Mouse (Mus musculus) cerebellum, adult 9-11 months (tissue): ENCODE measurements around the gene Tmsb15b1.
"Not testable (repeated sequence)": the region's sequence is repeated elsewhere in the genome, so short reads cannot be mapped to it uniquely, and the experiment has no call there.

Experiments used
- DNase-seq: peaks from one replicate; pipeline ENCODE4 v3.0.0; 2022

The Tmsb15b1 gene

DNA sequence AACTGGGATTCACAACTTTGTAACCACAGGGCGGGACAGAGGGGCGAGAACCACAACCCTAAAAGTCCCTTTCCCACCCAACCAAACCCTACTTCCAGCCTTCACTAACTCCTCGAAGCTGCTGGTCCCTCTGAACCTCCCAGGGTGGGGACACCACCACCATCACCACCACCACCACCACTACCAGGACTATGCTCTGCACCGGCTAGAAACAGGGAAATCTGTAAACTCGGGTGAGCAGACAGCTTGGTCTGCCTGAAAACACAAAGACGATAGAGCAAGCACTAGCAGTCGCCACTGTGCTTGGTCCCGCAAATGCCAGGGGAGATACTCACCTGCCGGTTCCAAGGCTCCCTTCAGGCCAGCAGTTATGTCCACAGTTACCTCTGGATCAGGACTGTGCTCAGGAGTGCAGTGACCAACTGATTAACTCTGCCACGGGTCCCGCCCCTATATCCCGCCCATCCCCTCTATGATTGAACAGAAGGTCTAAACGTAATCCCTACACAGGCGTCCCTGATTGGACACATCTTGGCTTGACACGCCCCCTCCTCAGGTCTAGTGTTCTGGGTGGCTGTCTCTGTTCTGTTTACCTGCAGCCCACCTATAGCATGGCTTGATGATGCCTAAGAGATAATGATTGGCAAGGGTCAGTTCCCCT lies at the start of gene Tmsb15b1, which contains the start of gene Tmsb15l:
Gene Tmsb15b1 (minus strand): TSS at position 451 of the 661 bp plus-strand sequence.
Gene Tmsb15l (minus strand): TSS at position 446 of the 661 bp plus-strand sequence.
- DNase-seq, result peak; percentile 92

DNA sequence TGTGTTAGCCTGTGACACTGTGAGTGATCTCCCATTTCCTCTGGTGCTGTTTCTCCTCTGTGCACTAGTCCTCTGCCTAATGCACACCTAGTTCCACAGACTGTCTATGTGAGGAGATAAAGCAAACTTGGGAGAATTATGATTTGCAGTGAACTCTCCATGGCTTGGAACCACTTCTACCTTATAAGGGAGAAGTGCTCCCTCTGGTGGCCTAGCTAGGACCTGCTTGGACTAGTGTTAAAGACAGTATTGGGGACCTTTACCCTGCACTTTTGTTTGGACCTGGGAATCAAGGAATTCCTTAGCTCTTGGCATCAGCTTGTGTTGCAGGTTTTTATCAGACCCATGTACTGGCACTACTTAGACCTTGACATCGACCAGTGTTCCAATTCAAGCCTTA lies 42.6 kb upstream of the Tmsb15b1 start:
- peak; percentile 33 for DNase-seq

GRCm38 (mm10) chrX:137017668-137018067 lies 41.0 kb upstream of the Tmsb15b1 start:
- DNase-seq, result no peak

DNA sequence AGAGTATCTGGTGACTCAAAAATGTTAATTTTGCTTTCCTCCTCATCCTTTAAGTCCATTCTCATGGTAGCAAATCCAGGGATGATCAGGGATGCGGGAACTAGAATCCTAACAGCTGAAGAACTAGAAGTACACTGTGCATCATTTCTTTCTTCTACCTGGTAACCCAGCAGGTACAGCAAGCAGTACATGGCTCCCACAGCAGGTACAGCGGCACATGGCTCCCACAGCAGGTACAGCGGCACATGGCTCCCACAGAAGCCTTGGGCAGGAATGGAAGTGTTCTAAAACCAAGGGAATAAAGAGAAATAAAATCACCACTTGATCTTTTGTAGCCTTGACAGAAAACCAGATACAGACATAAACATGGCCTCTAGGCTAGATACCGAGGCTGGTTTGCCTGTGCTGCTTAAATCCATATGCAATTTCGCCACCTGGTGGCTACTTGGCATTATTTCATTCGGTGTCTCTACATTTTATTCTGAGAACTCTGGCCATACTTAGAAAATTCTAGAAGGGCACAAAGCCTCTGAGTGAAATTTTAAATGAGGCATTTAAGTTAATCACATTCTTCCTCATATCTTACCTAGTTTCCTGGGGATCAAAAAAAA lies 38.5 kb upstream of the Tmsb15b1 start:
- DNase-seq, result peak; percentile 63

DNA sequence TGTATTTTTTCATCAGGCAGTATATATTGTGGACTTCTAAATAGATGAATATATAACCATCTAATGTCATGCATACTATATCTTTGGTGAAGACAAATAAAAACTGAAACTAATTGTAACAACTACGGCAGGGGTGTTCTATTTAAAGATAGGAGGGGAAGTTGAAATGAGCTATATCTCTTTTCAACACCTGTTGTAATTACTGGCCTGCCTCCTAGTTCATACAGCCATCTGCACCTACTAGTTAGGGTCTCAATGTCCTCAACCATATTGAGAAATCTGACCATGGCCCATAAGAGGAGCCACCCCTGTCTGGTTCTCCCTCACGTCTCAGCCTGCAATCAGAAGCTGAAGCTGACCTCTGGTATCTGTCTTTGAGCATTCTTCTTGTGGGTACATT lies 19.6 kb upstream of the Tmsb15b1 start:
- no peak for DNase-seq

DNA sequence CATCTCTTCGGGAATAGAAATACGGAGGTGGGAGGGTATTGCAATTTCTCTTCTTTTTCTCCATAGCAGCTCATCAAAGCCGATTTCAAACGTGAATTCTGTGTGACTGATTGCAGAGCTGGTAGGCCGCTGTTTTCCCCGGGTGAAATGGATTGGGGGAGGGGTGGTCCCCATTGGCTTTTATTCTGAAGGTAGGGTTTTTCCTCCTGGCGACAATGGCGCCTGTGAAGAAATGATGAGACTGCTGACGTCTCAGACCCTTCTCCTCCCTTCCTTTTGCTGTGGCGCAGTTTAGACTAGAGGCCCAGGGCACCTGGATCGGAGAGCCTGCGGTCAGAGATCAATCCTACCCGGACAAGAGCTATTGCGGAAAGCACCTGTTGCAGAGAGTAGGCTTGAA lies 17.0 kb upstream of the Tmsb15b1 start:
- peak; percentile 60 for DNase-seq

GRCm38 (mm10) chrX:136992978-136993547 lies 16.4 kb upstream of the Tmsb15b1 start, which contains the start of gene Zcchc18:
Gene Zcchc18, plus strand, starts transcription at chrX:136993155.
- peak; percentile 91 for DNase-seq

- DNase-seq, result peak; percentile 52
Measured at GRCm38 (mm10) chrX:136992191-136992965, 15.7 kb upstream of the Tmsb15b1 start.

GRCm38 (mm10) chrX:136991274-136991673 lies 14.6 kb upstream of the Tmsb15b1 start:
- peak; percentile 12 for DNase-seq

GRCm38 (mm10) chrX:136986039-136986438 lies 9.4 kb upstream of the Tmsb15b1 start:
- DNase-seq, result no peak

DNA sequence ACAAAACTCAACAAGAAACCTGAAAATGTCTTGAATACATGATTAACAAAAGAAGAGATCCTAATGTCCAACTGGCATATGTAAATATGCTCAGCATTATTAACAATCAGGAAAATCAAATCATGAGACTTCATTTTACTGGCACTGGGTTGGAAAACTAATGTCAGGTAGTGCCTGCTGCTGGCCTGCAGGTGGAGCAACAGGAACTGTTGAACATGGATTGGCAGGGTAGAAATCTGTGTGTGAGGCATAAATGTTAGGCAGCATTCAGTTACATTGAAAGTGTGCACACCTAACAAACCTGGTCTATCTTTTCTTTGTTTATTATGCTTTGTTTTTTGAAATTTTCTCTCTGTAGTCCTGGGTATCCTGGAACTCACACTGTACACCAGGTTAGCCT lies 1.9 kb upstream of the Tmsb15b1 start:
- peak; percentile 32 for DNase-seq

GRCm38 (mm10) chrX:136975397-136975796 lies 1.3 kb downstream of the Tmsb15b1 start, which contains the start of gene Tmsb15b2:
Gene Tmsb15b2, minus strand, starts transcription at chrX:136975497.
- not testable (repeated sequence) for DNase-seq

DNA sequence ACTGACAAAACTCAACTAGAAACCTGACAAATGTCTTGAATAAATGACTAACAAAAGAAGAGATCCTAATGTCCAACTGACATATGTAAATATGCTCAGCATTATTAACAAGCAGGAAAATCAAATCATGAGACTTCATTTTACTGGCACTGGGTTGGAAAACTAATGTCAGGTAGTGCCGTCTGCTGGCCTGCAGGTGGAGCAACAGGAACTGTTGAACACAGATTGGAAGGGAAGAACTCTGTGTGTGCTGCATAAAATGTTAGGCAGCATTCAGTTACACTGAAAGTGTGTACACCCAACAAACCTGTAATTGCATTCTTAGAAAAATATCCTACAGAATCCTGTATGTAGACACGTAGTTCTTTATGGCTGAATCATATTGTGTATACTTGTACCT lies 17.0 kb downstream of the Tmsb15b1 start:
- DNase-seq, result peak; percentile 10

GRCm38 (mm10) chrX:136958300-136958699 lies 18.4 kb downstream of the Tmsb15b1 start:
- DNase-seq, result not testable (repeated sequence)

DNA sequence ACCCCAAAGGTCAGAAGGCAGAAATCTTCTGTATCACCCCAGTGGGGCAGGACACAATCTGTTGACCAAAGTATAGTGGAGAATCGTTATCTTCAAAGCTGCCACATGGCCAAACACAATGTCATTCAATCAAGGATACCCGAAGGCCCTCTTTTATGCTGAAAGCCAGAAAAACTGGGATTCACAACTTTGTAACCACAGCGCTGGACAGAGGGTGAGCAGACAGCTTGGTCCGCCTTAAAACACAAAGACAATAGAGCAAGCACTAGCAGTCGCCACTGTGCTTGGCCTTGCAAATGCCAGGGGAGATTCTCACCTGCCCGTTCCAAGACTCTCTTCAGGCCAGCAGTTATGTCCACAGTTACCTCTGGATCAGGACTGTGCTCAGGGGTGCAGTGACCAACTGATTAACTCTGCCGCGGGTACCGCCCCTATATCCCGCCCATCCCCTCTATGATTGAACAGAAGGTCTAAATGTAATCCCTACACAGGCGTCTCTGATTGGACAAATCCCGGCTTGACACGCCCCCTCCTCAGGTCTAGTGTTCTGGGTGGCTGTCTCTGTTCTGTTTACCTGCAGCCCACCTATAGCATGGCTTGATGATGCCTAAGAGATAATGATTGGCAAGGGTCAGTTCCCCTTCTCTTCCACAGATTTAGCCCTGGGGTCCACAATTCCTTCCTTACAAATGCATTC lies 18.9 kb downstream of the Tmsb15b1 start:
- DNase-seq, result peak; percentile 90

DNA sequence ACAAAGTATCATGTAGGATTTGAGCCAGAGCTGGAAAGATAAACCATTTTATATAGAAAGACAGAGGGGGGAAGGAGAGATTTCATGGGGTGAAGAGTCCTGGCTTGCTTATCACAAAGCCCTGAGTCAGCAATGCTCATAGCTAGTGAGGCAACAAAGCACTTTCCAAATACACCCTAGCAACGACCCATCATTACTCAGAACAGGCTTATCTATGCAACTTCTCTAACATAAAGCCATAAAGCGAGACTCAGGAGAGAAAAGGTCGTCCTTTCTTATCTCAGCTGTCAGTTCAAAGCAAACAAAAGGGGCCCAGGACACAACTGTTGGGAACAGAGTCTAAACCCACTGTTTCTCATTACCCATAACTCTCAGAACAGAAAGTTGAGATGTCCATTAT lies 38.7 kb downstream of the Tmsb15b1 start:
- DNase-seq, result no peak

DNA sequence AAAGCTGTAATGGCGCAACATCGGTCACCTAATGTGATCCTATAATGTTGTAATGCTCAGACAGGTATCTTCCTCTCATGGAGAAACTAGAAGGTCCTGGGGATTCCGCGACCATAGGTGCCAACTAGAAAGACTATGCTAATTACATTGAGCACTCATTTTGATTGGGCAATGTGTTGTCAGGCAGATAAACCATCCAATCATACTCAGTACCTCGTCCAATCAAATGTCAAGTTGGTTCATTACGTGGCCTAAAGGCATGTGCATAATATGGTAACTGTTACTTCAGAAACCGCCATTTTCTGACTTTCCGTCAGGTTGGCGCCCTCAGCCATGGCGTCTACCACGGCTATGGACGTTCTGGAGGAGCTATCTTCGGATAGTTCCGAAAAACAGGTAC lies 49.6 kb downstream of the Tmsb15b1 start, which contains the start of gene H2bfm:
Gene H2bfm (plus strand): TSS at position 295 of the 400 bp plus-strand sequence.
- no peak for DNase-seq

GRCm38 (mm10) chrX:136925863-136926262 lies 50.8 kb downstream of the Tmsb15b1 start:
- DNase-seq, result no peak
